Mouse (Mus musculus): Measurements from ENCODE around the gene St6galnac6. TPM values are rescaled to one million over a fixed set of nuclear protein-coding genes. Genes with fewer than 3 reads are reported as not detected.

Gene St6galnac6
- polyA plus RNA-seq, 1 experiment, result 39.3 TPM

DNA sequence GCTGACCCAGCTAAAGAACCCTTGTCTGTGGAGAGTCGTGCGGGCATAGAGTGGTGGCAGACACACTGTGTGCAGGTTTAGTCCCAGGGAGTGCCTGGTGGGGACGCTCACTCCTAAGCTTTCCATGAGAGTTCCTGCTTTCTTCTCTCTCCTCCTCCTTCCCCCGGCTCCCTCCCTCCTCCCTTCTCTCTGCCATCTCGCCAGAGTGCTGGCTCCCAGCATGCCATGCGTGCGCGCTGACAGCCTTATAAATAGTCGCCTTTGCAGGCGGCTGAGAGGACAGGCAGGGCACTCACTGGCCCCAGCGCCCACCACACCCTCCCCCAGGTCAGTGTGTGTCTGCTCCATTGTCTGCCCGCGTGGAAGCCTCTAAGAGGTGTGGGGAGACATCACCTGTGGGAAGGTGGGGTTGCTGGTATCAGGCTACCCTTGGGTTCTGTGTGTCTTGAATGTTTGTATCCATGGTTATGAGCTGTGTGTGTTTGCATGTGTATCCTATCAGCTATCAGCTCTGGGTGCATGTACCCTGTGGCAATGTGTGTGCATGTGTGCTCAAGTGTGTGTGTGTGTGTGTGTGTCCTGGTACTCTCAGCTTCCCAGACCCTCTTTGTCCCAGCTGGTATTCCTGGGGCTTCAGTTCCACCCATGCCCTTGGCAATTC, 25.8 kb downstream of the St6galnac6 start:
- peaks cover 14% of the 10 kb centered on the region for H3K4me1 ChIP-seq (ENCODE audit: control insufficient read depth, insufficient read depth, low read length)
- H3K4me3 ChIP-seq (ENCODE audit: insufficient read depth, low read length), result no peak overlapping the region
- H3K27ac ChIP-seq (ENCODE audit: insufficient read depth, low read length), result peak overlapping the region; percentile 6; the same call in 1 of the 2 replicates
- no peak for TF ChIP-seq CTCF (IDR thresholded peaks at IDR 0.05; ENCODE audit: borderline replicate concordance, insufficient read depth, low read length)
- peak; percentile 55; the same call in 1 of the 2 replicates for TF ChIP-seq POLR2A (IDR thresholded peaks at IDR 0.05; ENCODE audit: low read depth, low read length)

GRCm38 (mm10) chr2:32625873-32626694, 26.6 kb downstream of the St6galnac6 start:
- Histone ChIP-seq H3K4me3 (ENCODE audit: insufficient read depth, low read length) (no peak overlapping the region), H3K27ac (ENCODE audit: insufficient read depth, low read length) (peak overlapping the region; percentile 6; the same call in 1 of the 2 replicates), H3K4me1 (ENCODE audit: control insufficient read depth, insufficient read depth, low read length) (peaks cover 7% of the 10 kb centered on the region; the same call in 1 of the 2 replicates)
- TF ChIP-seq POLR2A (IDR thresholded peaks at IDR 0.05; ENCODE audit: low read depth, low read length), result no peak
- TF ChIP-seq CTCF (IDR thresholded peaks at IDR 0.05; ENCODE audit: borderline replicate concordance, insufficient read depth, low read length), result no peak

GRCm38 (mm10) chr2:32627266-32628043, 27.9 kb downstream of the St6galnac6 start:
- TF ChIP-seq POLR2A (IDR thresholded peaks at IDR 0.05; ENCODE audit: low read depth, low read length), result no peak
- TF ChIP-seq CTCF (IDR thresholded peaks at IDR 0.05; ENCODE audit: borderline replicate concordance, insufficient read depth, low read length), result no peak
- no peak overlapping the region for H3K27ac ChIP-seq (ENCODE audit: insufficient read depth, low read length)
- H3K4me3 ChIP-seq (ENCODE audit: insufficient read depth, low read length), result no peak overlapping the region
- H3K4me1 ChIP-seq (ENCODE audit: control insufficient read depth, insufficient read depth, low read length), result peaks cover 7% of the 10 kb centered on the region; the same call in 1 of the 2 replicates

DNA sequence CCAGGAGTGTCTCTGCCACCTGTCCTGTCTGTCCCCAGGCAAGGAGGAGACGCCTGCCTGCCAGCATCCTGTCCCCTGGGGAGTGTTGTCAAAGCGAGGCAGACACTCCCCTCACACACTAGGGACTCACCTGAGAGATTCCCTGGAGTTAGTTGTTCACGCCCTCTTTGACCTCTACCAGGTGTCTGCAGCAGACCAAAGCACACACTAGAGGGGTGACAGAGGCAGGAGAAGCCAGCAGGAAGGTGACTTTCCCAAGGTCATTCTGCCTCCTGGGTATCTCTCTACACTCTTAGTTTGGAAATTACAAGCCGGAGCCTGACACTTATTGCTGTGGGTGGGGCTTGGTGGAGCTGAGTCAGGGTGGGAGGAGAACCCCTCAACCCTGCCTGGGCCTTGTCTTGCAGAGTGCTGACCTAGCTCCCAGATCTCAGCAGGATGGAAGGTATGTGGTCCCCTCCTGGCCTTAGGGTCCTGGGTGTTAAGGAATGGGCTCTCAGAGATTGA, 28.6 kb downstream of the St6galnac6 start:
- H3K4me1 ChIP-seq (ENCODE audit: control insufficient read depth, insufficient read depth, low read length), result peaks cover 7% of the 10 kb centered on the region; the same call in 1 of the 2 replicates
- H3K27ac ChIP-seq (ENCODE audit: insufficient read depth, low read length), result peak overlapping the region; percentile 87
- TF ChIP-seq CTCF (IDR thresholded peaks at IDR 0.05; ENCODE audit: borderline replicate concordance, insufficient read depth, low read length) (no peak), POLR2A (IDR thresholded peaks at IDR 0.05; ENCODE audit: low read depth, low read length) (peak; percentile 61)
- peak overlapping the region; percentile 41 for H3K4me3 ChIP-seq (ENCODE audit: insufficient read depth, low read length)

GRCm38 (mm10) chr2:32628729-32629128, 29.2 kb downstream of the St6galnac6 start:
- H3K4me1 ChIP-seq (ENCODE audit: control insufficient read depth, insufficient read depth, low read length), result peaks cover 9% of the 10 kb centered on the region; the same call in 1 of the 2 replicates
- peak; percentile 51; the same call in 1 of the 2 replicates for TF ChIP-seq POLR2A (IDR thresholded peaks at IDR 0.05; ENCODE audit: low read depth, low read length)
- TF ChIP-seq CTCF (IDR thresholded peaks at IDR 0.05; ENCODE audit: borderline replicate concordance, insufficient read depth, low read length), result no peak
- H3K4me3 ChIP-seq (ENCODE audit: insufficient read depth, low read length), result peak overlapping the region; percentile 41
- peak overlapping the region; percentile 87 for H3K27ac ChIP-seq (ENCODE audit: insufficient read depth, low read length)

GRCm38 (mm10) chr2:32629276-32629976, 29.9 kb downstream of the St6galnac6 start:
- Histone ChIP-seq H3K27ac (ENCODE audit: insufficient read depth, low read length) (peak overlapping the region; percentile 87), H3K4me1 (ENCODE audit: control insufficient read depth, insufficient read depth, low read length) (peaks cover 9% of the 10 kb centered on the region; the same call in 1 of the 2 replicates), H3K4me3 (ENCODE audit: insufficient read depth, low read length) (peak overlapping the region; percentile 41)
- TF ChIP-seq POLR2A (IDR thresholded peaks at IDR 0.05; ENCODE audit: low read depth, low read length), result peak; percentile 51
- TF ChIP-seq CTCF (IDR thresholded peaks at IDR 0.05; ENCODE audit: borderline replicate concordance, insufficient read depth, low read length), result no peak

DNA sequence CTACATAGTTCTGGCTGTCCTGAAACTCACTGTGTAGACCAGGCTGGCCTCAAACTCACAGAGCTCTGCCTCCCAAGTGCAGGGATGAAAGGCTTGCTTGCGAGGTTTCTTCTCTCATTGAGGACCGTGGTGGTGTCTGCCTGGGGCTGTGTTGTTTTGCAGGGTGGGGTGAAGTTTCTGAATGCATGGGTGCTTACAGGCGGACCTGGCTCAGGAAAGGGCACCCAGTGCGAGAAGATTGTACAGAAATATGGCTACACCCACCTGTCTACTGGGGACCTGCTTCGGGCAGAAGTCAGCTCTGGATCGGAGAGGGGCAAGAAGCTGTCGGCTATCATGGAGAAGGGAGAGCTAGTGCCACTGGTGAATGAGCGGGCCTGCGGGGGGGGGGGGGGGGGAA, 30.5 kb downstream of the St6galnac6 start:
- Histone ChIP-seq H3K27ac (ENCODE audit: insufficient read depth, low read length) (peak overlapping the region; percentile 87), H3K4me3 (ENCODE audit: insufficient read depth, low read length) (peak overlapping the region; percentile 41), H3K4me1 (ENCODE audit: control insufficient read depth, insufficient read depth, low read length) (peaks cover 9% of the 10 kb centered on the region; the same call in 1 of the 2 replicates)
- no peak for TF ChIP-seq POLR2A (IDR thresholded peaks at IDR 0.05; ENCODE audit: low read depth, low read length)
- no peak for TF ChIP-seq CTCF (IDR thresholded peaks at IDR 0.05; ENCODE audit: borderline replicate concordance, insufficient read depth, low read length)

DNA sequence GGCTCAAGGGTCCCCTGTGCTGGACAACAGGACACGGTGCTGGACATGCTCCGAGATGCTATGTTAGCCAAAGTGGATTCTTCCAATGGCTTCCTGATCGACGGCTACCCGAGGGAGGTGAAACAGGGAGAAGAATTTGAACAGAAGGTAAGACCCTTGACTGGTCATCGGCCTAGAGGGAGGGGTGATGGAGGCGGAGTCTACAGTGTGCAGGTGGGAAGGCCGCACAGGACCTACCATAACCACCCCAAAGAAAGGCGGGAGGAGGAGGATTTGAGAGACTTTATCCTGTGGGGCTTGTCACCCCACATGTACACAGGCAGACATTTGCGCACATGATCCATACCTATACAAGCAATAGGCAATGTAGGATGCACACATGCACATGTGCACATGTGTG, 31.5 kb downstream of the St6galnac6 start:
- TF ChIP-seq POLR2A (IDR thresholded peaks at IDR 0.05; ENCODE audit: low read depth, low read length), result no peak
- no peak for TF ChIP-seq CTCF (IDR thresholded peaks at IDR 0.05; ENCODE audit: borderline replicate concordance, insufficient read depth, low read length)
- H3K27ac ChIP-seq (ENCODE audit: insufficient read depth, low read length), result no peak overlapping the region; the same call in 1 of the 2 replicates
- H3K4me3 ChIP-seq (ENCODE audit: insufficient read depth, low read length), result peak overlapping the region; percentile 41
- H3K4me1 ChIP-seq (ENCODE audit: control insufficient read depth, insufficient read depth, low read length), result peaks cover 4% of the 10 kb centered on the region; the same call in 1 of the 2 replicates

Data from embryonic fibroblast, embryonic 13.5 days (primary cell).